Mouse (Mus musculus) midbrain, embryonic 16.5 days (tissue): ENCODE data around the gene Pcnx2. TPM values are rescaled to one million over a fixed set of nuclear protein-coding genes. Genes with fewer than 3 reads are reported as not detected.
A peak's percentile ranks its signal among the peaks of the same experiment; 100 is the strongest.

Experiments
- ATAC-seq: fragments of 200-750 bp; cut with Nextera tagmentation; 2 replicates; pipeline ENCODE4 v1.8.0; 2017; ENCODE audit warnings: moderate TSS enrichment
- H3K27ac ChIP-seq: fragments of 300-500 bp; sonication (generic); 2 replicates; pipeline ENCODE4 v1.5.1; 2014; ENCODE audit warnings: mild to moderate bottlenecking, low read length, mixed read lengths
- H3K27me3 ChIP-seq: fragments of 300-500 bp; sonication (generic); 2 replicates; pipeline ENCODE4 v1.6.1; 2014; ENCODE audit warnings: low read depth, low read length, mixed read lengths; ENCODE audit not compliant: control insufficient read depth, insufficient read depth
- H3K36me3 ChIP-seq: fragments of 300-500 bp; sonication (generic); 2 replicates; pipeline ENCODE4 v1.6.1; 2014; ENCODE audit warnings: mild to moderate bottlenecking, low read length, moderate library complexity, mixed read lengths; ENCODE audit not compliant: control insufficient read depth, insufficient read depth
- H3K4me1 ChIP-seq: fragments of 300-500 bp; sonication (generic); 2 replicates; pipeline ENCODE4 v1.6.1; 2014; ENCODE audit warnings: mild to moderate bottlenecking, low read length, mixed read lengths; ENCODE audit not compliant: control insufficient read depth, insufficient read depth
- H3K4me2 ChIP-seq: fragments of 300-500 bp; sonication (generic); 2 replicates; pipeline ENCODE4 v1.6.1; 2014; ENCODE audit warnings: mild to moderate bottlenecking, low read length, mixed read lengths
- H3K4me3 ChIP-seq: fragments of 300-500 bp; sonication (generic); 2 replicates; pipeline ENCODE4 v1.5.1; 2014; ENCODE audit warnings: low read depth, mild to moderate bottlenecking, low read length, moderate library complexity, mixed read lengths
- H3K9ac ChIP-seq: fragments of 300-500 bp; sonication (generic); 2 replicates; pipeline ENCODE4 v1.6.1; 2014; ENCODE audit warnings: low read depth, low read length, mixed read lengths
- H3K9me3 ChIP-seq: fragments of 300-500 bp; sonication (generic); replicated peaks from 2 replicates; pipeline ENCODE4 v1.6.1; 2014; ENCODE audit warnings: mild to moderate bottlenecking, low read length, mixed read lengths; ENCODE audit not compliant: control insufficient read depth, poor library complexity, severe bottlenecking
- WGBS: fragments of 180-500 bp; shearing (Covaris S2); extraction: QIAGEN DNeasy Blood & Tissue Kit; methylation state at CpG from one replicate; pipeline ENCODE4 v1.1.7; 2014; 5-methylcytosine and 5-hydroxymethylcytosine counted together
- polyA plus RNA-seq: library from polyadenylated mRNA; unstranded; fragments of >200 nt; fragmentation: Nextera tagmentation; extraction: Ambion mirVana; gene quantifications from 2 replicates; pipeline ENCODE4 v1.2.1, GENCODE M21; 2015

The Pcnx2 gene
- polyA plus RNA-seq, 1 experiment from 2014 or later, result 6.3 TPM

DNA sequence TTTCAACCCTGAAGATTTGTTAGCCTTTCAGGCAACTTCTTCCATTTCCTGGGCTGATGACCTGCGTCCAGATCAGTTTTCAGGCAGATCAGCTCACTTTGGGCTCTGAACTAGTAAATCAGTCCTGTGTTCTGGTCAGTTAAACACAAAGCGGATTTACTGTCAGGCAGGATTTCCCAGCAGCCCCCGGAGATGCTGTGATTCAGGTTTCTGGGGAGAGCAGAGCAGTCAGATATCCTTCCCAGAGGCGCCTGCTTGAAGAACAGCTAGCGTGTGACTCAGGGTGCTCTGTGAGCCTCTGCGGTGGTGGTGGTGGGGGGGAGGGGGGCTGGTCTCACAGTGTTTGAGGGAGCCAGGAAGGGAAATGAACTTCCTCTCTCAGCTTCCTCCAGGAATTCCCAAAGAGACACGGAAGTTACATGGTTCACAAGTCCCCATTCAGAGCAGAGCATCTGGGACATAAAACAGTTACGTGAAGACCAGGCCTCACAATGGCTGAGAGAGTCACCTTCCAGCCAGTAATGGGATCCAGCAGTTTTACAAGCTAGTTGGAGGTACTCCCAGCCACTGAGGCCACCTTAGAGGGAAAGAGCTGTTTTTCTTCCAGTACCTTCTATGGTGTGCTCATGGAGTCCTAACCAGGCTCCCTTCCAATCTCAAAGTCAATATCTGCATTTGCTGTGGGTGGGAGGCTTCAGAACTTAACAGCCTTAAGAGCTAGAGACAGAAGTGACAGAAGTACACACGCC lies 25.4 kb downstream of the Pcnx2 start:
- no peak overlapping the region for H3K27ac ChIP-seq
- H3K4me1 ChIP-seq, result peaks cover 11% of the 10 kb centered on the region; the same call in 1 of the 2 replicates
- no peaks in the 10 kb centered on the region for H3K27me3 ChIP-seq
- H3K4me2 ChIP-seq, result no peak overlapping the region
- ATAC-seq, result no peak
- no peak overlapping the region for H3K4me3 ChIP-seq
- H3K9me3 ChIP-seq, result no peaks in the 10 kb centered on the region
- H3K9ac ChIP-seq, result no peak overlapping the region
- H3K36me3 ChIP-seq, result peaks cover 14% of the 10 kb centered on the region; the same call in 1 of the 2 replicates
- 69% methylated on average over 9 of the region's 9 CpGs for whole genome bisulfite sequencing

DNA sequence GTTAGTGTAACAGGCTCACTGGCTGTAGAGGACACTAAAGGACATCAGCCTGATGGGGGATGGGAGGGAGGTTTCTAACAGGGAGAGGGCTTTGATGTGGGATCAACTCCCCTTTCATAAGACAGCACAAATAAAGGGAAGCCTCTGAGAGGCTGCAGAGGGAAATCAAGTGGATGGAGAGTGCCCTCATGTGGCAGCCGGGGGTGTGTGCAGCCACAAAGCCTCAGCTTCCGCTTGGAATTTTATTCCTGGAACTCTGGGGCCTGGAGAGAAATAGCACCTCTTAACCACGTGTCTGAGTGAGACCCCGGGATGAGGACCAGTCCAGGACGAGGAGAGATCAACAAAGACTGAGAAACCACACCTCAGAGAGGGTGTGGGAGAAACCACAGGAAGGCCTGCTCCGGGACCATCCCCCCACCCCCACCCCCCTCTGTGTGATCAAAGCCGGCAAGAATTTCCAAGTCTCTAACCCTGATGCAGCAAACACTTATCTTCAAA lies 27.2 kb downstream of the Pcnx2 start:
- H3K36me3 ChIP-seq, result peaks cover 3% of the 10 kb centered on the region; the same call in 1 of the 2 replicates
- H3K4me2 ChIP-seq, result no peak overlapping the region
- H3K4me3 ChIP-seq, result no peak overlapping the region
- WGBS, result 2% methylated on average over 7 of the region's 7 CpGs
- H3K9me3 ChIP-seq, result no peaks in the 10 kb centered on the region
- no peaks in the 10 kb centered on the region for H3K27me3 ChIP-seq
- peaks cover 11% of the 10 kb centered on the region; the same call in 1 of the 2 replicates for H3K4me1 ChIP-seq
- H3K27ac ChIP-seq, result no peak overlapping the region
- H3K9ac ChIP-seq, result no peak overlapping the region; the same call in 1 of the 2 replicates
- peak; percentile 85 for ATAC-seq

DNA sequence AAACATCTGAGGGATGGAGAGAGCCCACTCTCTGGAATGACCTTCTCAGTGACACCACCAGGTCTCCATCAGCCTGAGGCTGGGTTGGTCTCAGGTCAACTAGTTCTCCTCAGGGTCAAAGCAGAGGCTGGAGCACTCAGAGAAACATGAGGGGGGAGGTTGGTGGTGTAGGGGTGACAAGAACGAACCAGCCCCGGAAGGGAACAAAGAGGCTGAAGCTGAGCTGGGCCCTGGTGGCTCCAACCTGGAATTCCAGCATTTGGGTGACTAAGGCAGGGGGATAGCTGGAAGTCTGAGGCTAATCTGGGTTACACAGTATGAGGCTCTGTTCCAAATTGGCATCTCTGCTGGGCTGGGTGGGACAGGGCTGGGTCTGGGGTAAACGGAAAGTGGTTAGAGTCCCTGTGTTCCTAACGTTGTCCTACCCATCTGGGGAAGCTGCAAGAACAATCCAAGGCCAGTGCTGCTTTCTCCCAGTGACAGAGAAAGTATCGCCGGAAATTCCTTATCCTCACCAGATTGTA lies 27.9 kb downstream of the Pcnx2 start:
- Histone ChIP-seq H3K27ac (no peak overlapping the region), H3K36me3 (peaks cover 3% of the 10 kb centered on the region; the same call in 1 of the 2 replicates), H3K4me3 (no peak overlapping the region), H3K27me3 (no peaks in the 10 kb centered on the region), H3K4me2 (no peak overlapping the region), H3K9me3 (no peaks in the 10 kb centered on the region), H3K9ac (no peak overlapping the region; the same call in 1 of the 2 replicates), H3K4me1 (peaks cover 11% of the 10 kb centered on the region; the same call in 1 of the 2 replicates)
- 14% methylated on average over 6 of the region's 6 CpGs for WGBS
- peak; percentile 44 for ATAC-seq

DNA sequence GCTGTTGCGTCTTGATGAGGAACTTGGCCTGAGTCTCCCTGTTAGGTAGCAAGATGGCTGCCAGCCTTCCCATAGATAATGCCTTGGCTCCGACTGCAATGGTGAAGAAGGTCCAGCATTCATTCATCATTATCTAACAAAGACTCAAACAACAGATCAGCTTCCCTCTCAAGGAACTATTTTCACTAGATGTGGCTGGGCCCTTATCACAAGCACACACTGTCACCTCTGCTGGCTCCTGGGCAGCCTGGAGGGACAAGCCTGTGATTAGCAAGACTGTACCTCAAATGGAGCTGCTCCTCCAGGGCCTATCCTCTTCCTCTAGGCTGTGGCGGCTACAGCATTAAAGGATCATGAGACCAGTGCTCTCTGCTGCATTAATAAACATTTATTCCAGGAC lies 28.4 kb downstream of the Pcnx2 start:
- no peak overlapping the region for H3K9ac ChIP-seq
- 74% methylated on average over 3 of the region's 3 CpGs for WGBS

DNA sequence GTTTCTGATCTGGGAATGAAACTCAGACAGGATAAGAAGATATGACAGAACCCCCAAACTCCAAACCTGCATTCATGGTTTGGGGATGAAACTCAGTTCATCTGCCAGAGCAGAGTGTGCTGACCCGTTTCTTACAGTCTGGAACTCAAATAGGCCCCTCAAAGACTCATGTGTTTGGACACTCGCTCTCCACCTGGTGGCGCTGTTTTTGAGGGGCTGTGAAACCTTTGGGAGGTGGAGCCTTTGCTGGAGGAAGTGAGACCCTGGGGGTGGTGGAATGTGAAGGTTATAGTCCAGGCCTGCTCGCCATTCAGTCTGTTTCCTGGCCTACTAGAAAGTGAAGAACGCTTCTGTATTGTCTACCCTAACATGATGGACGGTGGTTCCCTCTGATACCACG lies 29.6 kb downstream of the Pcnx2 start:
- Histone ChIP-seq H3K36me3 (no peaks in the 10 kb centered on the region; the same call in 1 of the 2 replicates), H3K9me3 (no peaks in the 10 kb centered on the region), H3K4me3 (no peak overlapping the region), H3K9ac (no peak overlapping the region), H3K4me1 (peaks cover 11% of the 10 kb centered on the region; the same call in 1 of the 2 replicates), H3K27me3 (no peaks in the 10 kb centered on the region), H3K4me2 (no peak overlapping the region), H3K27ac (no peak overlapping the region)
- ATAC-seq, result no peak
- 76% methylated on average over 7 of the region's 7 CpGs for WGBS

More for the DNA sequence above, 28.4 kb downstream of the Pcnx2 start:
- ATAC-seq, result no peak; the same call in 1 of the 2 replicates
- Histone ChIP-seq H3K9me3 (no peaks in the 10 kb centered on the region), H3K27ac (no peak overlapping the region; the same call in 1 of the 2 replicates), H3K4me2 (no peak overlapping the region), H3K4me1 (peaks cover 11% of the 10 kb centered on the region; the same call in 1 of the 2 replicates), H3K36me3 (peaks cover 3% of the 10 kb centered on the region; the same call in 1 of the 2 replicates), H3K4me3 (no peak overlapping the region), H3K27me3 (no peaks in the 10 kb centered on the region)

DNA sequence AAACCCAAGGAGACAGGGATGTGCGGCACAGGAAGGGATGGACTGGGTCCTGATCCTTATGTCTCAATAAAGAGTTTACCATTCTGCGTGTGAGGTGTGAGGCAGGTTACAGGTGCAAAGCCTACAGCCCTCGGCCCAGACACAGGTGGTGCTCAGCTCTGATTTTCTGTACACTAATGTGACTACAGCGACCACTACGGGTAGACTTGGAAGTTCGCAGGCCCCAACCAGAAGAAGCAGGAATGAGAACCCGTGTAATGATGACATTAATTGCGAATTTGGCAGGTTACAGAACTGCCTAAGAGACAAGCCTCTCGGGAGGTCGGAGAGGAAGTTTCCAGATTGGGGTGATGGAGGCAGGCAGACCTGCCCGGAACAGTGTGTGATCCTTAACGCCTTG lies 32.0 kb downstream of the Pcnx2 start:
- 86% methylated on average over 12 of the region's 12 CpGs for WGBS
- ATAC-seq, result no peak

DNA sequence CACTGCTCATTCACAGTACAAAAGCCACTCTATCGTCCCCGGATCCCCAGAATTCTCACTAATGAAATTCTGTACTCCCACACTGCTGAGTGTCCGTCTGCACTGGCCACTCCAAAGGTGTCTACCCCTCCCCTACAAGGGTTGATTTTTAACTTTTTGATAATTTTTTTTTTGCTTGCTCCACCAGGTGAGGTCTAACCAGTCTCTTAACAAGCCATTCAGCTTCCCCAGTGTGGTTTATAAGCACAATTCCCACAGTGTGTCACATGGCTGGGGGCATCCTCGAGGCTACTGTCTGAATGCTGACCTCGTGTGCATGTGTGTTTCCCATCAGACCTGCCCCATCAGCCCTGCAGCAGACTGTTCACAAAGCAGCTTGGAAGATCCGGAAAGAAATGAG lies 40.9 kb downstream of the Pcnx2 start:
- no peak for ATAC-seq
- Histone ChIP-seq H3K9ac (no peak overlapping the region), H3K4me2 (no peak overlapping the region), H3K9me3 (no peaks in the 10 kb centered on the region), H3K27me3 (no peaks in the 10 kb centered on the region), H3K36me3 (0 out of 2 replicates have a peak, but pooled peaks cover 4% of the 10 kb centered on the region), H3K4me3 (no peak overlapping the region), H3K27ac (no peak overlapping the region), H3K4me1 (0 out of 2 replicates have a peak, but pooled peaks cover 10% of the 10 kb centered on the region)
- WGBS, result 49% methylated on average over 6 of the region's 6 CpGs

More for the DNA sequence above, 32.0 kb downstream of the Pcnx2 start:
- H3K27me3 ChIP-seq, result no peaks in the 10 kb centered on the region
- H3K4me1 ChIP-seq, result peaks cover 10% of the 10 kb centered on the region; the same call in 1 of the 2 replicates
- peaks cover 4% of the 10 kb centered on the region; the same call in 1 of the 2 replicates for H3K36me3 ChIP-seq
- no peak overlapping the region for H3K27ac ChIP-seq
- H3K4me3 ChIP-seq, result no peak overlapping the region
- H3K4me2 ChIP-seq, result no peak overlapping the region
- H3K9me3 ChIP-seq, result no peaks in the 10 kb centered on the region
- H3K9ac ChIP-seq, result no peak overlapping the region

DNA sequence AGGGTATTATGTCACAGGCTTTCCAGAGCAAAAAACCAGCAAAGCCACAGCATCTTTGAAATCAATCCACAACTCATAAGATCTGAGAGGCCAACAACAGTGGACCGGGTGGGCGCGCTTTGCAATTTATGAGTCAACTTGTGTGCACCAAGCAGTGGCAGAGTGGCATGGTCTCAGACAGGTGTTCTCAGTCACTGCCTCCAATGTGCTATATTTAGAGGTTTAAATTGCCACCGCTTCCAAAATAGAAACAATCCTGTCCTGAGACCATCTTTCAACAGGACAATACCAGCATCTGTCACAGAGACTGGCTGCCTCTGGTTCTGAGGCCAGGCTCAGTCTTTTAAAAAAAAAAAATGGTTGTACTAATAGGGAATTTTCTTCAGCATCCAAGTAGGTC lies 42.0 kb downstream of the Pcnx2 start:
- H3K9me3 ChIP-seq, result no peaks in the 10 kb centered on the region
- 0 out of 2 replicates have a peak, but pooled peaks cover 10% of the 10 kb centered on the region for H3K4me1 ChIP-seq
- no peak overlapping the region for H3K4me3 ChIP-seq
- H3K9ac ChIP-seq, result no peak overlapping the region
- no peak for ATAC-seq
- H3K27ac ChIP-seq, result no peak overlapping the region
- no peak overlapping the region for H3K4me2 ChIP-seq
- WGBS, result 80% methylated on average over 4 of the region's 4 CpGs
- no peaks in the 10 kb centered on the region for H3K27me3 ChIP-seq
- H3K36me3 ChIP-seq, result 0 out of 2 replicates have a peak, but pooled peaks cover 4% of the 10 kb centered on the region

DNA sequence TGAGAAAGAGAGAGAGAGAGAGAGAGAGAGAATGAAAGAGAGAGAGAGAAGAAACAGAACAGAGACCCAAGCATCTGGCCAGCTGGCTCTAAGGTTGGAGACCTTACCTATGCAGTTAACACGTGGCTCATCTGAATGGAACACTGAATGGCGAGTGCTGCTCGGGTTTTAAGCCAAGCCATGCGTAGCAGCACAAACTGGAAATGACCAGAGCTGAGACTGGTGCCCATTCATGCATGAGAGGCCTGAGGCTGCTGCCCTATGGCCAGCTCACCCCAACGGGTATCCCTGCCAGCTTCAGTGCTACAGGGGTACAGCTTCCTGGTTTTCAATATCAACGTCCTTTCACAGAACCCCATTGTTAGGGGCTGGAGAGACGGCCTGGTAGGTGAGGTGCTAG lies 43.7 kb downstream of the Pcnx2 start:
- Histone ChIP-seq H3K9ac (no peak overlapping the region), H3K27me3 (no peaks in the 10 kb centered on the region), H3K4me2 (no peak overlapping the region), H3K4me3 (no peak overlapping the region), H3K9me3 (no peaks in the 10 kb centered on the region), H3K4me1 (0 out of 2 replicates have a peak, but pooled peaks cover 10% of the 10 kb centered on the region), H3K36me3 (0 out of 2 replicates have a peak, but pooled peaks cover 4% of the 10 kb centered on the region), H3K27ac (no peak overlapping the region)
- ATAC-seq, result no peak
- WGBS, result 64% methylated on average over 7 of the region's 7 CpGs
